Mouse (Mus musculus) lung, embryonic 14.5 days (tissue): ENCODE data around the gene Nfia. TPM values are rescaled to one million over a fixed set of nuclear protein-coding genes. Genes with fewer than 3 reads are reported as not detected.

Experiments
- ATAC-seq: fragments of 200-750 bp; cut with Nextera tagmentation; 2 replicates; pipeline ENCODE4 v1.8.0; 2017; ENCODE audit warnings: mild to moderate bottlenecking, moderate TSS enrichment, moderate library complexity; ENCODE audit not compliant: insufficient read depth
- DNase-seq: peaks from one replicate; pipeline ENCODE4 v3.0.0-alpha.2; 2015
- H3K27ac ChIP-seq: fragments of 300-500 bp; sonication (generic); 2 replicates; pipeline ENCODE4 v1.5.1; 2014; ENCODE audit warnings: low read depth, mild to moderate bottlenecking, moderate library complexity
- H3K27me3 ChIP-seq: fragments of 300-500 bp; sonication (generic); 2 replicates; pipeline ENCODE4 v1.6.1; 2014; ENCODE audit warnings: low read length, control low read depth; ENCODE audit not compliant: insufficient read depth
- H3K36me3 ChIP-seq: fragments of 300-500 bp; sonication (generic); 2 replicates; pipeline ENCODE4 v1.6.1; 2014; ENCODE audit warnings: control low read depth; ENCODE audit not compliant: insufficient read depth
- H3K4me1 ChIP-seq: fragments of 300-500 bp; sonication (generic); 2 replicates; pipeline ENCODE4 v1.6.1; 2014; ENCODE audit warnings: antibody characterized with exemption, control low read depth; ENCODE audit not compliant: insufficient read depth
- H3K4me2 ChIP-seq: fragments of 300-500 bp; sonication (generic); 2 replicates; pipeline ENCODE4 v1.6.1; 2014; ENCODE audit warnings: mild to moderate bottlenecking
- H3K4me3 ChIP-seq: fragments of 300-500 bp; sonication (generic); 2 replicates; pipeline ENCODE4 v1.5.1; 2014; ENCODE audit warnings: low read depth, low read length
- H3K9ac ChIP-seq: fragments of 300-500 bp; sonication (generic); 2 replicates; pipeline ENCODE4 v1.6.1; 2014
- H3K9me3 ChIP-seq: fragments of 300-500 bp; sonication (generic); 2 replicates; pipeline ENCODE4 v1.6.1; 2016; ENCODE audit warnings: low read depth, low read length, control low read depth
- CTCF ChIP-seq: IDR thresholded peaks from 2 replicates; pipeline ENCODE4 v1.5.1; 2016; ENCODE audit warnings: antibody characterized with exemption, low read depth
- WGBS: fragments of 180-500 bp; shearing (Covaris S2); extraction: QIAGEN DNeasy Blood & Tissue Kit; methylation state at CpG from one replicate; pipeline ENCODE4 v1.1.7; 2014; 5-methylcytosine and 5-hydroxymethylcytosine counted together
- polyA plus RNA-seq: library from polyadenylated mRNA; unstranded; fragments of >200 nt; fragmentation: Nextera tagmentation; extraction: Ambion mirVana; gene quantifications from 2 replicates; pipeline ENCODE4 v1.2.1, GENCODE M21; 2014

Nfia gene
- polyA plus RNA-seq, 1 experiment from 2014 or later = 48.2 TPM

DNA sequence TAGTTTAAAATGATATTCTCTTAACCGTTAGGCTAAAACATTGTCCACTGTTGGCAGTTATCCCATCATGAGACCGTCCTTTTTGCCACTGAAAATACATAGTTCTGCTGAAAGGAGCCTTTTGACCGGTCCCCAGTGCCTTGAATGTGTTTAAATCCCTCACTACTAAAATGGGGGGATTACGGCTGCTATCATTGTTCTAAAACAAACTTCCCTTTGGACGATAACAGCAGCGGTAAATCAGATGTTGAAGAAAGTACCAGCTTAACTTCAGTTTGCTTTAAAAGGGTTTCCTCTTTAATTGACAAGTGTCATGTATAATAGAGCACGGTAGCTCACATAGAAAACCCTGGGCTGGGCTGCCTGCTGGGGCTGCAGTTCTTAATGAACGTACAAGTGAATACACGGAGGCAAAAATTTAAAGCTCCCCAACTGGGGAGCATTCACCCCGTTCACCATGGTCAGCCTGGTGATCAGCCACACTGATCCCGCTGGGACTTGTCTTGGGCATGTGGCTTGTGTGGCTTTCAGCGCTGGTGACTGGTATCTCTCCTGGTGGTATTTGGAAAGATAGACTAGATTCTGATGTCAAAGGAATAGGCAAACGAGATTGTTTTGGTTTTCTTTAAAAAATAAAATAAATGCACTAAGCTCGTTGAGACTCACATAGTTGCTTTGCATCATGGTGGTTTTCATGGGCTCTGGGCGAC, 71.6 kb downstream of the Nfia start:
- Histone ChIP-seq H3K4me3 (no peak overlapping the region), H3K27ac (peak overlapping the region; percentile 80), H3K4me1 (peaks cover 42% of the 10 kb centered on the region), H3K9ac (no peak overlapping the region), H3K4me2 (peak overlapping the region; percentile 37), H3K27me3 (no peaks in the 10 kb centered on the region), H3K9me3 (no peaks in the 10 kb centered on the region), H3K36me3 (peaks cover 3% of the 10 kb centered on the region; the same call in 1 of the 2 replicates)
- ATAC-seq (no peak), DNase-seq (no peak)
- 55% methylated on average over 15 of the region's 15 CpGs for WGBS
- TF ChIP-seq CTCF = no peak

DNA sequence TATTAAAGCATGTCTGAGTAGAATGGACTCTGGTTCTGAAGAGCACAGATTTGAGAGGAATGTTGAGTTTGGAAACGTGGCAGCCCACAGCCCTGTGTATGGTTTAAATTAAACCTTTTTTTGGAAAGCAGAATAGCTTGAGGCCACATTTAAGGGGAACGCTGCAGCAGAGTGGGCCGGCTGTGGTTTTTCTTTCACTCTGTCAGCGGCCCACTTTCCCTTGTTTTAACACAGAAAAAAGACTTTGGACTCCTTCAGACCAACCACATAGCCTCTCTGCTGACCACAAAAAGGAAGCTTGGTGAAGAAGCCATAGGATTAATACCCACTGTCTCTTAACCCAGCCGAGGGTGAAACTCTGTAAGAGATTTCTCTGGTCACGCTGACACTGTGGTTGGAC, 72.4 kb downstream of the Nfia start:
- H3K36me3 ChIP-seq = peaks cover 3% of the 10 kb centered on the region; the same call in 1 of the 2 replicates
- TF ChIP-seq CTCF = no peak
- H3K27me3 ChIP-seq = no peaks in the 10 kb centered on the region
- peak overlapping the region; percentile 80 for H3K27ac ChIP-seq
- peak overlapping the region; percentile 37 for H3K4me2 ChIP-seq
- H3K9me3 ChIP-seq = no peaks in the 10 kb centered on the region
- H3K9ac ChIP-seq = no peak overlapping the region
- peaks cover 36% of the 10 kb centered on the region for H3K4me1 ChIP-seq
- DNase-seq (peak; percentile 75), ATAC-seq (peak; percentile 39; the same call in 1 of the 2 replicates)
- WGBS = 21% methylated on average over 6 of the region's 6 CpGs
- H3K4me3 ChIP-seq = no peak overlapping the region

DNA sequence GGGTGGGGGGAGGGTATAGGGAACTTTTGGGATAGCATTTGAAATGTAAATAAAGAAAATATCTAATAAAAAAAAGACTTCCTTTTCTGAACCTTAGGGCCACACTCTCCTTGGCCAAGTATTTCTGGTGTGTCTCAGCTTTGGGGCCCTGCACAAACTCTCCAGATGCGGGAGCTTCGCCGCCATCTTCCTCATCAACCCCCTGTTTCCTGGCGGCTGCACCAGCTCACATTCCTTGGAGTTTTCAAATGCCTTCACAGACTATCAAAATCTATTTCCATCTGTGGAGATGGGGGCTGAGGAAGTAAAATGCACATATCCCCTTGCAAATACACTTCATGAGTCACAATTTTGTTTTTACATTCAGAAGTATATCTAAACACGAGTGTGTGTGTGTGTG, 75.1 kb downstream of the Nfia start:
- no peak overlapping the region for H3K9ac ChIP-seq
- ATAC-seq (0 out of 2 replicates have a peak, but pooled peaks have one; percentile 19), DNase-seq (peak; percentile 44)
- TF ChIP-seq CTCF = no peak
- peaks cover 3% of the 10 kb centered on the region; the same call in 1 of the 2 replicates for H3K36me3 ChIP-seq
- no peak overlapping the region for H3K27ac ChIP-seq
- H3K4me2 ChIP-seq = no peak overlapping the region
- peaks cover 25% of the 10 kb centered on the region for H3K4me1 ChIP-seq
- WGBS = 63% methylated on average over 5 of the region's 5 CpGs
- no peak overlapping the region for H3K4me3 ChIP-seq
- no peaks in the 10 kb centered on the region for H3K27me3 ChIP-seq
- H3K9me3 ChIP-seq = no peaks in the 10 kb centered on the region

DNA sequence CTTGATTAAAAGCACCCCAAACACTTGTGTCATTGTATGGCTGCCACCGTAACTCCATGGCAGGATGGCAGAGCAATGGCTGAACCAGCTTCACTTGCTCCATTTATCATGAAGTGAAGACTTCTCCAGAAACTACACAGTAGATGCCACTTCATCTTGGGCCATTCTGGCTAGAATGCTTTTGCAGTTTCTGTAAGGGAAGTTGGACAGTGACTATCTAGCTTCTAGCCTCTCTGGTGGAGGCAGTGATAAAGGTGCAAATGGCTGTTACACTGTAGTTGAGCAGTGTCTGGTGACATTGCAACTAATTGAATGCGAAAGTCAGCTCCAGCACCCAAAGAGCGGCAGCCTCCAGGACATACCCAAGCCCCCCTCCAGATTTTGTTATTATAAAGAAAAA, 78.5 kb downstream of the Nfia start:
- Histone ChIP-seq H3K27me3 (no peaks in the 10 kb centered on the region), H3K9ac (no peak overlapping the region), H3K4me2 (no peak overlapping the region), H3K4me1 (peaks cover 12% of the 10 kb centered on the region), H3K4me3 (no peak overlapping the region), H3K9me3 (no peaks in the 10 kb centered on the region), H3K36me3 (peaks cover 3% of the 10 kb centered on the region; the same call in 1 of the 2 replicates), H3K27ac (no peak overlapping the region)
- DNase-seq (no peak), ATAC-seq (no peak)
- WGBS = 82% methylated on average over 3 of the region's 3 CpGs
- TF ChIP-seq CTCF = no peak

DNA sequence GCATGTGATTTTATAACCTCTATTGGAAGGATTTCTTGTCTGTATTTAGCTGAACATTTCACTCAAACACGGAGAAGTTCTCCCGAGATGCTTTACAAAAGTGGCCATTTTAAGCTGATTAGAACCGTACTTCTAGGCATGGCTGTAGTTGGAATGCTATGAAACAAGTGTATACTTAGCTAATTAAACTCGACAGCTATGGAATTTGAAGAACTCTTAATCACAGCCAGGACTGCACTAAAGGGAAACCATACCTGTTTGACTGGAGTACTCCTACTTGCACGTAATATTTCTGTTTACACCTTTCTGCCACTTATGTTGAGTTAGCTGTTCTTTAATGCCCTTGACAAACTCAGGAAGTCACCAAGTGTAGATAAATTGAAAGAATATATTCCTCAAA, 79.2 kb downstream of the Nfia start:
- no peak for DNase-seq
- Histone ChIP-seq H3K36me3 (peaks cover 3% of the 10 kb centered on the region; the same call in 1 of the 2 replicates), H3K4me1 (peaks cover 10% of the 10 kb centered on the region), H3K4me2 (no peak overlapping the region), H3K9me3 (no peaks in the 10 kb centered on the region), H3K4me3 (no peak overlapping the region), H3K27ac (no peak overlapping the region), H3K27me3 (no peaks in the 10 kb centered on the region), H3K9ac (no peak overlapping the region)
- no peak for ATAC-seq
- 54% methylated on average over 5 of the region's 5 CpGs for WGBS
- no peak for TF ChIP-seq CTCF

DNA sequence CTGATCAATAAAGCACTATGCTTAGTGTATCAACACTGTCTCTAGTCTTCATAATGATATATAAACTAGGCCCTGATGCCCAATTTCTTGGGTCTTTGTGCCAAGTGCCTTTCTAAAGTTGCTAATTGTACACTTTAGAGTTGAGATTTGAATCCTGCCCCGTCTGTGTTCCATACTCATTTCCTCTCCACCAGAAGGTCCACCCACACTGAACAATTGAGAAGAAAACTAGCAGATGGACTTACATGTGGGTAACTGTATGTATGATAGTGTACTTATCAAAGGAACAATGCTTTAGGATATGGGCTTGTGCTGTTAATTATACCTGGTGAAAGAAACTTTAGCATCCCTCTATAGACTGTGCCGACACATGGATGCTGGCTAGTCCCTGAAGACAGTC, 80.1 kb downstream of the Nfia start:
- no peak overlapping the region for H3K9ac ChIP-seq
- peaks cover 4% of the 10 kb centered on the region; the same call in 1 of the 2 replicates for H3K4me1 ChIP-seq
- no peak overlapping the region for H3K4me3 ChIP-seq
- no peaks in the 10 kb centered on the region for H3K9me3 ChIP-seq
- TF ChIP-seq CTCF = no peak
- no peak overlapping the region for H3K27ac ChIP-seq
- no peak for ATAC-seq
- H3K36me3 ChIP-seq = peaks cover 3% of the 10 kb centered on the region; the same call in 1 of the 2 replicates
- no peak for DNase-seq
- no peaks in the 10 kb centered on the region for H3K27me3 ChIP-seq
- H3K4me2 ChIP-seq = no peak overlapping the region
- 92% methylated on average over 2 of the region's 2 CpGs for WGBS

DNA sequence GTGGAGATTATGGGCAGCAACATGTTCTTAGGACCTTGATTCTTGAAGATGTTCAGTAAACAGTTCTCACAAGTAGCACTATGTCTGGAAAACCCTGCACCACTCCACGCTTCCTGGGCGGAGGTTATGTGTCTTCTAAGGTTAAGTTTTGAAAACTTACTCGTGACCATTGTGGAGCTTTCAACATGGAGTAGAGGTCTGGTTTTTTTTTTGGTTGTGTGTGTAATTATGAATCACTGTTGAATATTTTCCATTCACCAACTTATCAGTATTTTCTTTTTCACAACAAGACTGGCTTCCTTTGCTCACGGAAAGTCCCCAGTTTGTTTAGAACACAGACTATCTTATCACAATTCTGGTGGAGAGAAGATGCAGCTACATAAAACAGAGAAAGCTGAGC, 82.2 kb downstream of the Nfia start:
- H3K4me1 ChIP-seq = peaks cover 4% of the 10 kb centered on the region; the same call in 1 of the 2 replicates
- 47% methylated on average over 4 of the region's 4 CpGs for WGBS
- H3K36me3 ChIP-seq = no peaks in the 10 kb centered on the region; the same call in 1 of the 2 replicates
- H3K27me3 ChIP-seq = no peaks in the 10 kb centered on the region
- no peak overlapping the region for H3K4me2 ChIP-seq
- no peak overlapping the region for H3K9ac ChIP-seq
- H3K4me3 ChIP-seq = no peak overlapping the region
- H3K27ac ChIP-seq = no peak overlapping the region
- DNase-seq (no peak), ATAC-seq (no peak)
- TF ChIP-seq CTCF = no peak
- H3K9me3 ChIP-seq = no peaks in the 10 kb centered on the region
